Mouse (Mus musculus) frontal cortex, postnatal 14 days (tissue): ENCODE results near the gene Tgtp2.
"Not testable (repeated sequence)": the region's sequence is repeated elsewhere in the genome, so short reads cannot be mapped to it uniquely, and the experiment has no call there.

Source experiments
- DNase-seq, 2 experiments: peaks; one replicate each; pipeline ENCODE4 v3.0.0; 2022; ENCODE audit warnings: low spot score in 2 of 2

Gene Tgtp2

GRCm38 (mm10) chr11:49084875-49085274, 20.9 kb upstream of the Tgtp2 start:
- DNase-seq = no peak

GRCm38 (mm10) chr11:49084385-49084784, 20.4 kb upstream of the Tgtp2 start:
- no peak for DNase-seq

- no peak for DNase-seq
Measured at GRCm38 (mm10) chr11:49083808-49084207, 19.8 kb upstream of the Tgtp2 start.

GRCm38 (mm10) chr11:49083146-49083545, 19.1 kb upstream of the Tgtp2 start:
- DNase-seq = no peak

GRCm38 (mm10) chr11:49081886-49082285, 17.9 kb upstream of the Tgtp2 start:
- no peak for DNase-seq

GRCm38 (mm10) chr11:49081356-49081755, 17.4 kb upstream of the Tgtp2 start:
- no peak for DNase-seq

GRCm38 (mm10) chr11:49080636-49081035, 16.6 kb upstream of the Tgtp2 start:
- no peak for DNase-seq

GRCm38 (mm10) chr11:49078719-49079118, 14.7 kb upstream of the Tgtp2 start:
- DNase-seq = no peak

GRCm38 (mm10) chr11:49077012-49077411, 13.0 kb upstream of the Tgtp2 start:
- DNase-seq = no peak

GRCm38 (mm10) chr11:49076001-49076757, 12.2 kb upstream of the Tgtp2 start, which contains the start of gene Ifi47:
Gene Ifi47 (plus strand): TSS chr11:49076587.
- not testable (repeated sequence) for DNase-seq

- no peak for DNase-seq
Measured at GRCm38 (mm10) chr11:49068358-49068757, 4.4 kb upstream of the Tgtp2 start.

- DNase-seq = not testable (repeated sequence)
Measured at GRCm38 (mm10) chr11:49061865-49062264, 2.1 kb downstream of the Tgtp2 start.

GRCm38 (mm10) chr11:49060061-49060460, 3.9 kb downstream of the Tgtp2 start:
- DNase-seq = not testable (repeated sequence)

- not testable (repeated sequence) for DNase-seq
Measured at GRCm38 (mm10) chr11:49051894-49052293, 12.1 kb downstream of the Tgtp2 start.

GRCm38 (mm10) chr11:49051093-49051891, 12.7 kb downstream of the Tgtp2 start, which contains the start of gene 9930111J21Rik2:
Gene 9930111J21Rik2 (minus strand): TSS chr11:49051242.
- not testable (repeated sequence) for DNase-seq

GRCm38 (mm10) chr11:49050064-49050463, 13.9 kb downstream of the Tgtp2 start:
- not testable (repeated sequence) for DNase-seq

GRCm38 (mm10) chr11:49012074-49012473, 51.9 kb downstream of the Tgtp2 start:
- DNase-seq = not testable (repeated sequence)
